In the genomic region with DNA sequence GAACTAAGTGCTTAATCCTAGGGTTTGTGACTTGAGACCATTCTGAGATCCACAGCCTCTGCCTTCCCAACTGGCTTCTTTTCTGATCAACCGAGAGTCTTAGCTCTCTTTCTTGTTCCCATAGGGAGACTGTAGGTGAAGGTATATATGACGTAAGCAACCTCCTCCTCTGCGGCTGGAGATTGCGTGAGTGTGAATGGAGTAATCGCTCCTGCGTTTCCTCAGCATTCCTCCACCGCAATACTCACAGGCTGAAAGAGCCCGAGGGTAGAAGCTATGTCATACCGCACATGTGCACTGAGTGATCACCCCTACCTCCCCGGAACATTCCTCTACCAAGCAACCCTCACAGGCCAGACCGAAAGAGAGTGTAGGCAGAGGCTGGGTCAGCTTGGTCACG, we compare ENCODE assay signal across 16 mouse cellular contexts. TPM values are rescaled to one million over a fixed set of nuclear protein-coding genes. Genes with fewer than 3 reads are reported as not detected.
"Had no signal": no experiment of that assay in that cellular context is flagged by ENCODE, and none has a peak within 500 bp of the region (broad histone marks: within the 10 kb centered on the region; RNA-seq: fewer than 3 reads in every experiment).

No protein-coding gene starts in this region.

- H3K9ac ChIP-seq: liver, embryonic 14.5 days; midbrain, embryonic 15.5 days; neural tube, embryonic 12.5 days had no signal

- H3K9me3 ChIP-seq: megakaryocyte, embryonic 14.5 days; midbrain, embryonic 15.5 days; neural tube, embryonic 12.5 days had no signal

- H3K36me3 ChIP-seq: midbrain, embryonic 15.5 days; neural tube, embryonic 12.5 days had no signal

- DNase-seq: kidney, postnatal 14 days; retina, postnatal 1 day; right cerebral cortex, postnatal 4 days; spleen, adult 18-20 months; thymus, adult 18-20 months; thymus, postnatal 14 days had no signal

- H3K4me3 ChIP-seq: left cerebral cortex, adult 2 months; megakaryocyte, embryonic 14.5 days; midbrain, embryonic 15.5 days; neural tube, embryonic 12.5 days had no signal

- H3K27ac ChIP-seq: left cerebral cortex, adult 2 months; liver, embryonic 14.5 days; midbrain, embryonic 15.5 days; neural tube, embryonic 12.5 days had no signal

- H3K27me3 ChIP-seq: midbrain, embryonic 15.5 days; neural tube, embryonic 12.5 days had no signal

- H3K4me2 ChIP-seq: midbrain, embryonic 11.5 days; midbrain, embryonic 15.5 days; neural tube, embryonic 12.5 days had no signal

- ATAC-seq: hindbrain, embryonic 16.5 days; inflammation-experienced regulatory T-cells, adult 6 months; intestine, postnatal 0 days; midbrain, embryonic 15.5 days had no signal

- H3K4me1 ChIP-seq: midbrain, embryonic 15.5 days; neural tube, embryonic 12.5 days had no signal

RNA-seq across cellular contexts. Expression of a gene that starts 55.7 kb away (rescaled TPM):
- polyA plus RNA-seq: liver, adult 2 months had no signal
